Mouse (Mus musculus) layer of hippocampus, adult 2 months (tissue): ENCODE data around the gene Klf8. TPM values are rescaled to one million over a fixed set of nuclear protein-coding genes. Genes with fewer than 3 reads are reported as not detected.
"Not testable (repeated sequence)": the region's sequence is repeated elsewhere in the genome, so short reads cannot be mapped to it uniquely, and the experiment has no call there.

Source experiments
- DNase-seq, 2 experiments: peaks; one replicate each; pipeline ENCODE4 v3.0.0; 2022; ENCODE audit warnings: low spot score in 2 of 2
- H3K27ac ChIP-seq: fragments of 200-600 bp; 2 replicates; pipeline ENCODE4 v1.8.1; 2022
- H3K4me3 ChIP-seq: fragments of 200-600 bp; 2 replicates; pipeline ENCODE4 v1.8.1; 2022; ENCODE audit warnings: mild to moderate bottlenecking
- CTCF ChIP-seq: fragments of 200-600 bp; conservative IDR thresholded peaks from 2 replicates; pipeline ENCODE4 v1.8.1; 2022; ENCODE audit warnings: antibody characterized with exemption, mild to moderate bottlenecking, moderate library complexity
- long read RNA-seq, 2 experiments: library from polyadenylated mRNA; stranded (forward); transcript quantifications; one replicate each; pipeline ENCODE4 v2.0.0; 2021; ENCODE audit warnings: borderline mapping rate in 2 of 2
- total RNA-seq, 2 experiments: library from RNA; stranded (reverse); gene quantifications; 2 replicates each; pipeline ENCODE4 v1.2.3; 2021

Gene Klf8
- total RNA-seq, result 1 to 10 TPM; 3.5 to 3.8 TPM
- long read RNA-seq, experiment 1, result 0 reads
- long read RNA-seq, experiment 2, full-length matches to known transcripts, result 1 of 1 reads
- long read RNA-seq, experiment 2, partial matches to known transcripts, result 0 of 1 reads
- long read RNA-seq, experiment 2, other reads (novel, unspliced or antisense), result 0 of 1 reads

DNA sequence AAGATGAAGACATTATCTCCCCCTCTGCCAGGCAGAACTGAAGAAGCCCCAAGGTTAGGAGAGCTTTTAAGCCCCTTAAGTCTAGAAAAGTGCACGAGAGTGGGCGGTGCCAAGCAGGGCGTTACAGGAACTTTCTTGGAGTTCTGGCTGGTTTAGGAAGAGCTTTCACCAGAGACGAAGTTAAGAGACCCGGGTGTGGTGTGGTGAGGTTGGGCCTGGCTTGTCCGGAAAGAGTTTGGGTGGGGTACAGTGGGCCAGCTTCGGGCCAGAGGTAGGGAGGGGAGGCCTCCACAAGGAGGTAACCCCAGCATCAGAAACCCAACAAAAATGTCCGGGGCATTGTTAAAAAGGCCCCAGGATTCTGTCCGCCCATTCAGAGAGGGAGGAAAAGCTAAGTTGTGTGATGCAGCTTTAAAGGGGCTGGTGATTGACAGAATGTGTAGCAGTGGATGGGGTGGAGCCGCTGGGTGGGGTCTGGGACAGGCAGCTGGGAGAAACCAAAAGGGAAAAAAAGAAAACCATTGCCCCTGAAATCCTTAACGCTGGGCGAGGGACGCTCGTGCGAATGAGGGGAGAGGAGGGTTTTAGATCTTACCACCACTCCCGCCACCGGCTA lies at the start of gene Klf8:
TSS of gene Klf8 (plus strand) at position 163 of the 616 bp plus-strand sequence.
- Histone ChIP-seq H3K4me3 (peak within 1 kb of the TSS; percentile 59), H3K27ac (peak within 1 kb of the TSS; percentile 80)
- TF ChIP-seq CTCF, result no peak
- DNase-seq, result peak; percentile 3 to 16

DNA sequence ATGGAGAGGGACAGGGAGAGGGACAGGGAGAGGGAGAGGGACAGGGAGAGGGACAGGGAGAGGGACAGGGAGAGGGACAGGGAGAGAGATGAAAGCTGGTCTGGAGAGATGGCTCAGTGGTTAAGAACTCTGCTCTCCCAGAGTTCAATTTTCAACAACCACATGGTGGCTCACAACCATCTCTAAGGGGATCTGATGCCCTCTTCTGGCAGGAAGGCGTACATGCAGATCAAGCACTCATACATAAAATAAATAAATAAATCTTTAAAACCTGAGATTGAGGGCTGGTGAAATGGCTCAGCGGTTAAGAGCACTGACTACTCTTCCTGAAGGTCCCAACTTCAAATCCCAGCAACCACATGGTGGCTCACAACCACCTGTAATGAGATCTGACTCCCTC lies 38.1 kb upstream of the Klf8 start:
- TF ChIP-seq CTCF, result peak; percentile 53
- DNase-seq, H3K4me3 ChIP-seq, H3K27ac ChIP-seq: not testable (repeated sequence)

DNA sequence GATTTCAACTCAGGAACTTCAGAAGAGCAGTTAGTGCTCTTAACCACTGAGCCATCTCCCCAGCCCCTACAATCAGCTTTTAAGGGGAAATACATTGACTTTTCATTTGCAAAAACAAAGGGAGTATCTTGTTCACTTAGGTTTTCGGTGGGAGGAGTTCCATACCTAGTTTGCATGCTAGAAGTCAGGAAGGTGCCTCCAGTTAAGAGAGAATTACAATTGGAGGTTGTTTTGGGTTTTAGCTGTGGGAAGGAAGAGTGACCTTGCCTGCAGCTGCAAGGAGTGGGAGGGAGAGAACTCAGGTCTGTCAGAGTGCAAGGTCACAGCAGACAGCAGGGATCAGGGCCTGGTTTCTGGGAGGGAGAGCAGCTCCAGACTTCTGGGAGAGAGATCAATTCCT lies 26.2 kb upstream of the Klf8 start:
- no peak overlapping the region for H3K4me3 ChIP-seq
- DNase-seq, result no peak
- TF ChIP-seq CTCF, result no peak
- no peak overlapping the region for H3K27ac ChIP-seq

DNA sequence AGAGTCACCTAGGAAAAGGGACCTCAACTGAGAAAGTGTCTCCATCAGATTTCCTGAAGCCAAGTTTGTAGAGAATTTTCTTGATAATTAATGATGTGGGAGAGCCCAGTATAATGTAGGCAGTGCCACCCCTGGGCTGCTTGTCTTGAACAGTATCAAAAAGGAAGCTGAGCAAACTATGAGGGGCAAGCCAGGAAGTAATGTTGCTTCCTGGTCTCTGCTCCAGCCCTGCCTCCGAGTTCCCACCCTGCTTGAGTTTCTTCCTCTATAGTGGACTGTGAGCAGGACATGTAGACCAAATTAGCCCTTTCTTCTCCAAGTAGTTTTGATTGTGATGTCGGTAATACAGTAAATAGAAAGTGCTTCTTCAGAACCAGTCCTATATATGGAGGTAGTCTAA lies 6.0 kb upstream of the Klf8 start:
- Histone ChIP-seq H3K27ac (no peak overlapping the region), H3K4me3 (no peak overlapping the region)
- no peak for TF ChIP-seq CTCF
- DNase-seq, result no peak

DNA sequence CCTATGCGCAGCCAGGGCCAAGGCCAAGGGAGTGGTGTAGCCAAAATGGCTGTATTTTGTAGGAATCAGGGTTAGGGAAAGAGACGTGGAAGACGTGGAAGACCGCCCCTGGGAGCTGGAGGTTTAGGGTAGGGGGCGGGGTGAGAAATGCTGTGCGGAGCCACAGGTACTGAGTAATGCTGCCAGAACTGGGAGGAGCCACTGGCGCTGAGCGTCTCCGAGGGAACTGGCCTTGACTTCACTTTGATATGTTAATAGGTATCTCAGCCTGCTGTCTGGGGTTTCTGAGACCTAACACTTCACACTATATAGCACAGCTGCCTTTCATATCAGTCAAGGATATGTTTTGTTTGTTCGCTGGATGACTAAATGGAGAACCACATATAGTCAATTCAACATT lies 4.0 kb upstream of the Klf8 start:
- Histone ChIP-seq H3K27ac (no peak overlapping the region), H3K4me3 (no peak overlapping the region)
- no peak for DNase-seq
- no peak for TF ChIP-seq CTCF

DNA sequence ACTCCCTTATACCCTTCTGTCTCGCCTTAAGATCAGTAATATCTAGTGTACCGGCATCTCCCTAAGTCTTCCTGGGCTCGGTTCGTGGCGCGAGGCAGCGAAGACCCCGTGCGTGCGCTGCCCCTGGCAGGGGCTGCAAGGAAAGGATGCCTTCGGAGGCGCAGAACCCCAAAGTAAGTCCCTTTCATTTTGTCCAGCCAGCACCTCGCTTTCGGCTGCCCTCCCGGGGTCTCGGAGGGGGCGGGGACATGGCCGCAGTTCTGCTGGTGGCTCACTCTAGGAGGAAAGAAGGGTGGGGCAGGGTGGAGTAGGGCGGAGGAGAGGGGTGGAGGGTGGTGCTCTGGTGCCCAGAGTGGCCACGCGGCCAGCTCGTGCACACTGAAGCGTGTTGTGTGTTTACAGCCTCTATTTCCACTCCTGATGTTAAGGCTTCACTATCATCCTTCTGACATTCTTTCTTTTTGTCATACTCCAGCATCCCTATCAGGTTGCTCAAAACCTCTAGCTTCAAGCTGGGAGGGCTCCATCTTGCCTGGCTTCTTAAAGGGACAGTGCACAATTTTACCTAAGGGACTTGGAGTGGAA lies 746 bp downstream of the Klf8 start:
- peak overlapping the region; percentile 59 for H3K4me3 ChIP-seq
- TF ChIP-seq CTCF, result no peak
- H3K27ac ChIP-seq, result peak overlapping the region; percentile 80
- DNase-seq, result peak; percentile 6 to 10

DNA sequence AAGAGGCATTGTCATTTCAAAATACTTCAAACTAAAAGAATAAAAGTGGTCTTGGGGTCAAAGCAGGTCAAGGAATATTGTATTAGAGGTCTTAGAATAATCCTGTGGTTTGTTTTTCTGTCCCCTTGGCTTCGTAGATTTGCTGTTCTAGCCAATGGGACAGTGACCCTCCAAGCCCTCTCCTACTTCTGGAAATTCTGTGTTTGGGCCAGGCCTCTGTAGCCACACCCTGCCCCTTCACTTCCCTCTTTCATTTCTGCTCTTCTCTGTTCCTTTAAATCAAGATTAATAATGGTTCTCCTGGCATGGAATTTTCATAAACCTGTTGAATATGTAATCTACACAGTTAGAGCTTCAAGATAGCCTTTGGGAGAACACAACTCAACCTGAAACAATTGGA lies 17.0 kb downstream of the Klf8 start:
- no peak for DNase-seq
- Histone ChIP-seq H3K4me3 (no peak overlapping the region), H3K27ac (no peak overlapping the region)
- no peak for TF ChIP-seq CTCF

DNA sequence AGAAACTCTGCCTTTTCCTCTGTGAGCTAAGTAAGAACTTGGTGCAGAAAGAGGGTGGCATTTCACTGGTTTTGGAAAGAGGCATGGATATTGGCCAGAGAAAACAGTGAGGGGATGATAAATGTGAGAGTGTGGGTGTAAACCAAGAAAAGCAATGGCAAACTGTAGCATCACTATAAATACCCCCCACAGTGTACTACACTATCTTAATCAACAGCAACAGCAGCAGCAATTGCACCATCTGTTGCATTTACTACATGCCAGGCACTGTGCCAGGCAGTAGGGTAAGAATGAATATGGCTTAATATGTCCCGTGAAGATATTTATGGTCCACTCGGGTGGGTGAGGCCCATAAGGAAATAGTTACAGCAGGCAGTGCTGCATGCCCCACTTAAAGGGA lies 18.2 kb downstream of the Klf8 start:
- H3K4me3 ChIP-seq, result no peak overlapping the region
- no peak overlapping the region for H3K27ac ChIP-seq
- no peak for TF ChIP-seq CTCF
- peak; percentile 21 to 35 for DNase-seq

DNA sequence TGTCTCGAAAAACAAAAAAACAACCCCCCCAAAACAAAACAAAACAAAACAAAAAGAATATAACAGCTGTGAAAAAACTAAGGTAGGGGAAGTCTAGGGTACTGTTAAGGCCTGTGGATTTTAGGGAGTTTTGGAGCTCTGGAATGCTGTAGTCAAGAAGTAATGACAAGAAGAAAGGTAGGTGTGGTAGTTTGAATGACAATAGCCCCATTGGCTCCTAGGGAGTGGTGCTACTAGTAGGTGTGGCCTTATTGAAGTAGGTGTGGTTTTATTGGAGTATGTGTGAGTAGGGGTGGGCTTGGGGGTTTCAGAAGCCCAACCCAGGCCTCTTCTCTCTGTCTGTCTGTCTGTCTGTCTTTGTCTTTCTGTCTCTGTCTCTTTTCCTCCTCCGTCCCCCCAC lies 44.9 kb downstream of the Klf8 start:
- H3K4me3 ChIP-seq, result no peak overlapping the region
- TF ChIP-seq CTCF, result no peak
- no peak overlapping the region for H3K27ac ChIP-seq
- no peak for DNase-seq

DNA sequence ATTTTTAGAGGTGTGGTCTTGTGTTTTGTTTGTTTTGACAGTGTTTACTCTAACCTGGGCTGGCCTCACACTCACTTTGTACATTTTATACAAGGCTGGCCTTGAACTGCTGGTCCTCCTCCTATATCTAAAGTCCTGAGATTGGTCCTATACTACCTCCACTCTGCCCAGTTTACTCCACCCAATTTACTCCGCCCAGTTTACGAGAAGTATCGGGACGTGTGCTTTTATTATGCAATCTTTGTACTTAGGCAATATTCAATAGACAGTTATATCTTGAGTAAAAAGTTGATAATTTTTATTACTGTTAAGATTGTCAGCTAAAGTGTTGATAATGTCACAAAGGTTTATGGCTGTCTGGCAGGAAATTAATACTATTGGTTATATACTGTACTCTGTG lies 74.1 kb downstream of the Klf8 start:
- TF ChIP-seq CTCF, result no peak

DNA sequence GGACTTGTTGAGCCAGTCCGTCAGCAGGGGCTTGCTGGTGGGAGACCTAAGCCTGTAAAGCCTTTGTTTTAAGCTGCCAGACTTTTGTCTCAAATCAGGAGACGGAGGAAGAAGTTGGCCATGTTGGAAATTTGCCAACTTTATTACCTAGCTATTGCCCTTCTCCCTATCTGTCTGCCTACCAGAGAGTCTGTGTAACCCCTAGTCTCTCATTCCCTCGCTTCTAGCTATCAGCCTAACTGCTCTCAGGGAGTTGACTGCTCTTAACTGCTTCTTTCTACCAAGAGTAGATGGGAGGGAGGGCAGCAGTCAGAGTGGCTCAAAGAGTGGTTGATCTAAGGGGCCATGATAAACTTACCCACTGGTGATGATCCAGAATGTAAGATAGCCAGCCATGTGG lies 85.8 kb downstream of the Klf8 start:
- no peak for DNase-seq
- no peak for TF ChIP-seq CTCF
- Histone ChIP-seq H3K27ac (no peak overlapping the region), H3K4me3 (no peak overlapping the region)

More for the DNA sequence above, 74.1 kb downstream of the Klf8 start:
- no peak for DNase-seq
- no peak overlapping the region for H3K27ac ChIP-seq
- H3K4me3 ChIP-seq, result no peak overlapping the region

DNA sequence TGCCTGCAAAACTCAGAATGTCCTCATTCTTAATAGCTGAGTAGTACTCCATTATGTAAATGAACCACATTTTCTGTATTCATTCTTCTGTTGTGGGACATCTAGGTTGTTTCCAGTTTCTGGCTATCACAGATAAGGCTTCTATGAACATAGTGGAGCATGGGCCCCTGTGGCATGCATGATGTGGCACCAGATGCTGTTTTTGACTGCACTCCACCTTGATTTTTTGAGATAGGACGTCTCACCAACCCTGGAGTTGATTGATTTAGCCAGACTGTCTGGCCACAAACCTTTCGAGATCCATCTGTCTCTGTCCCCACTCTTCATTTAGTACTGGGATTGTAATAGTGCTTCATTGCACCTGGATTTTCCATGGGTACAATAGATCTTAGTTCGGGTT lies 96.9 kb downstream of the Klf8 start:
- not testable (repeated sequence) for H3K27ac ChIP-seq, DNase-seq, H3K4me3 ChIP-seq

DNA sequence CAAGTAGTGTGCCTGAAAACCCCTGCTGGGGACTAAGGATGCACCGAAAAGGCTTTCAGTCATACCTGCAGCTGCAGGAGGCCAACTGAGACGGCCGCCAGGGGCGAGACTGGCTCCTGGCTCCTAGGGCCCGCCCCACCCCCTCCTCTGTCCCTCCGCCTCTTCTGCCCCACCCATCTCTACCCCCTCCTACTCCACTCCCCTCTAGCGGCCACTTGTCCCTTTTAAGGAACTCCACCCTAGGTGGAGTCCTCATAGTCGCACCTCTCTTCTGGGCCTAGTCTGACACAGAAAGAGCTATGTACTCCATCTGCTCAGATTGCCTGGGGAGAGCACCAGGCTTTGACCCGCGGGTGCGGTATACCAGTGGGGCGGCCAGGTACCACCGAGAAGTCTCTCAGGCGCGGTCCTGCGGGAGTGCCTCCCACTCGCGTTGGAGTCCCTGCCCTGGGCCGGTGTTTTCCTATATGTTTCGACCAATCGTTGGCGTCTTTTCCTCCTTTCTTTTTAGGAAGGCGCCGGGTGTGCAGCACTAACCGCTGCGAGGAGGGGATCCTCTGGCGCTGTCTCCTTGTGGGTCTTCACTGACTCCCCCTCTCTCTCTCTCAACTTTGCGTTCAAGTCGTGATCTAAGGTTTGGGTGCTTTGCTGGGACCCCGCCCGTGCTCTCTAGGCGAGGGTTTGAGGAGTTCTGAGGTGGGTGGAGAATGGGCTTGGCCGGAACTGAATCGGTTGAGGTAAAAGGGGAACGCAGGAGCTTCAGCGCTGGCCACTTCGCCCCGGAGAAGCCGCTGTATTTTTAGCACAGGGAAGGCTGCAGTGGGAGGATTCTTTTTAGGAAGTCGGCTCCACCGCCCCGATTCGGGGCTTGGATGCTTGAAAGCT lies 122.3 kb downstream of the Klf8 start:
- peak; percentile 38 for TF ChIP-seq CTCF
- DNase-seq, result no peak
- peak overlapping the region; percentile 32; the same call in 1 of the 2 replicates for H3K27ac ChIP-seq
- peak overlapping the region; percentile 60 for H3K4me3 ChIP-seq
